Mouse (Mus musculus): ENCODE data around the gene Arid3a. TPM values are rescaled to one million over a fixed set of nuclear protein-coding genes. Genes with fewer than 3 reads are reported as not detected.

Gene Arid3a
- polyA plus RNA-seq, 1 experiment from 2014 or later = 7.0 TPM

DNA sequence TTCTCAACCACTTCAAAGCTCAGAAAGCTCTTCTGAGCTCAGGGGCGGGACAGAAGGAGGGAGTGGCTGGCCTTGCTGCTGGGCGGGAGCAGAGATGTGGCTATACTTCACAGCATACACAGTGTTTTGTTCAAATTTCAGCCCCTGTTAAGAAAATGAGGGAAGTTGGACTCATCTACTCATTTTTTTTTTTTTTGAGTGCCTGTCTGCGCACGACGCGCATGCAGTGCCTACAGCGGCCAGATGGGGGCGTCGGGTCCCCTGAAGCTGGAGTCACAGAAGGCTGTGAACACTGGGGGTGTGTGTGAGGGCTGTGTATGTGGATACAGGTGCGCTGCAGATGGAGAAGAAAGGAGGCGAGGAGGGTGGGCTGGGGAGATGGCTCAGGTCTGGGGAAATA lies 60.1 kb downstream of the Arid3a start:
- Histone ChIP-seq H3K27me3 (ENCODE audit: control insufficient read depth, insufficient read depth, low read length) (peaks cover 32% of the 10 kb centered on the region), H3K4me1 (ENCODE audit: control insufficient read depth, insufficient read depth, low read length) (peaks cover 20% of the 10 kb centered on the region), H3K4me3 (ENCODE audit: low read depth, low read length) (peak overlapping the region; percentile 55; the same call in 1 of the 2 replicates), H3K27ac (ENCODE audit: low read depth, low read length) (no peak overlapping the region), H3K36me3 (ENCODE audit: control insufficient read depth, insufficient read depth, low read length) (no peaks in the 10 kb centered on the region), H3K4me2 (ENCODE audit: low read depth) (no peak overlapping the region), H3K9ac (ENCODE audit: low read length) (no peak overlapping the region), H3K9me3 (ENCODE audit: control insufficient read depth, low read length) (peaks cover 5% of the 10 kb centered on the region; the same call in 1 of the 2 replicates)
- 7% methylated on average over 11 of the region's 11 CpGs for WGBS
- DNase-seq (ENCODE audit: low spot score) (peak; percentile 89), ATAC-seq (ENCODE audit: insufficient read depth, low FRiP score, low TSS enrichment) (no peak)

DNA sequence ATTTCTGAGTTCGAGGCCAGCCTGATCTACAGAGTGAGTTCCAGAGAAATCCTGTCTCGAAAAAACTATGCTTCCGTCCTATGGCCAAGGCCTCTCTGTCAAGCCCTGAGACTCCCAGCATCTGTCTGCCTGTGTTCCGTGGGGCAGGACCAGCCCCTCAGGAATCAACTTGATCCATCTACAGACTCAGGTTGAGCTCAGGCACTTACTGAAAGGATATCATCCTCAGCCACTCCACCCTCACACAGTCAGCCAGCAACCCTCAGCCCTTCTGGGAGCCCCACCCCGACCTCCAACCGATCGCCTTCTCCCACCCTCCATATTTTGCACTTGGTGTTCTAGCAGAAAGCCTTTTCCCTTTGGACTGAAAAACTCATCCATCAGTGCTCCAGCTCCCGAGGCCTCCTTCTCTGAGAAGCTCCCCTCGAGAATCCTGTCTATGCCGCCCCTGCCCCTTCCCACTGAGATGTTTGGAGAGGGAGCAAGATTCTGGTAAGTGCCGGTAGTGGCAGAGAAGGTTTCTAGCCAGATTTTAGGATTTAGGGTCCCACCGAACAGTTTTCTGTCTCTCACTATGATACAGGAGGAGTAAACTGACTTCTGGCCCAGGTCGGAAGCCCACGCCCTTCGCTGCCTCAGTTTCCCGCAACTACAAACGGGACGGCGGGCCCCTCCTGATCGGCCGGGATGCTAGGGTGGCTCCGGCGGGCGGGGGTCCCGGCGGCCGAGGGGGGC lies 61.1 kb downstream of the Arid3a start:
- Histone ChIP-seq H3K4me3 (ENCODE audit: low read depth, low read length) (peak overlapping the region; percentile 55), H3K4me1 (ENCODE audit: control insufficient read depth, insufficient read depth, low read length) (peaks cover 13% of the 10 kb centered on the region), H3K27me3 (ENCODE audit: control insufficient read depth, insufficient read depth, low read length) (peaks cover 32% of the 10 kb centered on the region), H3K27ac (ENCODE audit: low read depth, low read length) (0 out of 2 replicates have a peak overlapping the region, but pooled peaks have one; percentile 44), H3K4me2 (ENCODE audit: low read depth) (peak overlapping the region; percentile 47), H3K36me3 (ENCODE audit: control insufficient read depth, insufficient read depth, low read length) (no peaks in the 10 kb centered on the region), H3K9me3 (ENCODE audit: control insufficient read depth, low read length) (peaks cover 5% of the 10 kb centered on the region; the same call in 1 of the 2 replicates), H3K9ac (ENCODE audit: low read length) (peak overlapping the region; percentile 62)
- ATAC-seq (ENCODE audit: insufficient read depth, low FRiP score, low TSS enrichment) = no peak
- peak; percentile 32 for DNase-seq (ENCODE audit: low spot score)
- 8% methylated on average over 27 of the region's 27 CpGs for WGBS

DNA sequence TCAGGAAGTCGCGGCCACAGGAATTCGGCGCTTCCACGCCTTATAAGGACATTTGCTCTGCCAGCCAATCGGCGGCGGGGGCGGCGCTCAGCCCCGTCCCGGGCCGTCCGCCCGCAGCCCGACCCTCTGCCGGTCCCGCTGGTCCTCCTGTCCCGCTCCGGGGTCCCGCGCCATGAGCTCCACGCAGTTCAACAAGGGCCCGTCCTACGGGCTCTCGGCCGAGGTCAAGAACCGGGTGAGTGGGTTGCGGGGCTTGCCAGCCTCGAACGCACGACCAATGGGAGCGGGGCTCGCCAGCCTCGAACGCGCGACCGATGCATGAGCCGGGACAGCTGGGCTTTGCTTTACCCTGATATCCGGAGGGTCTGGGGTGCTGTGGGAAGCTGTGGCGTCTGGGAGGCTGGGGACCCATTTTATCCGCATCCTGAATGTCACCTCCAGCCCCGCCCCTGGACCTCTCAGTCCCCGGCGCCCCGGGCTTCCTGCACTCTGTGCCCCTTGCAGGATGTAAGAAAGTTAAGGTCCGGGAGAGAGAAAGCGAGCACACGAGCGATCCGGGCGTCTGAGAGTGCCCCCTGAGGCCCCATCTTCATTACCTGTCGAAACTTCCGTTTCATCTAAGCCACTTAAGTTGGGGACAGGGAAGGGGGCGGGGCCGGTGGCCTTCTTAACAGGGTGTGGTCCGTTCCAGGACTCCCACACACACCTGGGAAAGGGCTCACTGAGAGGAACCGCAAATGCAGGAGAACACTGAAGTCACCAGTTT lies 61.8 kb downstream of the Arid3a start, which contains the start of gene Cnn2:
Cnn2 (plus strand) TSS at position 79 of the 766 bp plus-strand sequence.
- ATAC-seq (ENCODE audit: insufficient read depth, low FRiP score, low TSS enrichment) (no peak), DNase-seq (ENCODE audit: low spot score) (peak; percentile 73)
- Histone ChIP-seq H3K4me3 (ENCODE audit: low read depth, low read length) (peak within 1 kb of the TSS; percentile 55), H3K4me1 (ENCODE audit: control insufficient read depth, insufficient read depth, low read length) (peaks cover 7% of the 10 kb centered on the region; the same call in 1 of the 2 replicates), H3K36me3 (ENCODE audit: control insufficient read depth, insufficient read depth, low read length) (no peaks in the 10 kb centered on the region; the same call in 1 of the 2 replicates), H3K9me3 (ENCODE audit: control insufficient read depth, low read length) (peaks cover 5% of the 10 kb centered on the region; the same call in 1 of the 2 replicates), H3K9ac (ENCODE audit: low read length) (peak within 1 kb of the TSS; percentile 62), H3K27ac (ENCODE audit: low read depth, low read length) (0 out of 2 replicates have a peak within 1 kb of the TSS, but pooled peaks have one; percentile 44), H3K4me2 (ENCODE audit: low read depth) (peak within 1 kb of the TSS; percentile 47), H3K27me3 (ENCODE audit: control insufficient read depth, insufficient read depth, low read length) (peaks cover 32% of the 10 kb centered on the region)
- under 1% methylated on average over 59 of the region's 59 CpGs for WGBS

DNA sequence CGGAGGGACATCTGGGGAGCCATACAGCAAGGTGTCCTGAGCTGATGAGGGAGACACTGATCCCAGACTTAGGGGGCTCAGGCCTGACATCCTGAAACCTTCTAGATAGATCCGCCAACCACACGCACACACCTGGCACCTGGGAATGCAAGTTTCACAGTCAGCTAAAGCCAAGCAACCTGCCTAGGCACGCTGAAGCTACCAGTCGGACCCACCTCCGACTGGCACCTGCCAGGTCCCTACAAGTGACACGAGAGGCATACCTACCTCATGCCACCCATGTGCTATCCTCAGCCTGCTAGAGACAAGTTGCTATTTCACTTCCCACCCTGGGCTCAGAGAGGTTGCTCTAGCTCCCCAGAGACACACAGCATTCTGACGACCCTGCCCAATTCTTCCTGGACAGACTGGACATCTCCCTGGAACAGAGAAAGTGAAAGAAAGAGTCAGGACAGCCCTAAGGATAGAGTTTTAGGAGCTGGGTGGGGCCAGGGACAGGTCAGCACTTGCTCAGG lies 62.5 kb downstream of the Arid3a start:
- H3K9ac ChIP-seq (ENCODE audit: low read length) = no peak overlapping the region; the same call in 1 of the 2 replicates
- no peak overlapping the region for H3K27ac ChIP-seq (ENCODE audit: low read depth, low read length)
- WGBS = 43% methylated on average over 8 of the region's 8 CpGs
- H3K36me3 ChIP-seq (ENCODE audit: control insufficient read depth, insufficient read depth, low read length) = no peaks in the 10 kb centered on the region; the same call in 1 of the 2 replicates
- H3K4me2 ChIP-seq (ENCODE audit: low read depth) = peak overlapping the region; percentile 47
- DNase-seq (ENCODE audit: low spot score) (no peak), ATAC-seq (ENCODE audit: insufficient read depth, low FRiP score, low TSS enrichment) (no peak)
- peaks cover 5% of the 10 kb centered on the region; the same call in 1 of the 2 replicates for H3K9me3 ChIP-seq (ENCODE audit: control insufficient read depth, low read length)
- peaks cover 7% of the 10 kb centered on the region; the same call in 1 of the 2 replicates for H3K4me1 ChIP-seq (ENCODE audit: control insufficient read depth, insufficient read depth, low read length)
- peak overlapping the region; percentile 55 for H3K4me3 ChIP-seq (ENCODE audit: low read depth, low read length)
- peaks cover 32% of the 10 kb centered on the region for H3K27me3 ChIP-seq (ENCODE audit: control insufficient read depth, insufficient read depth, low read length)

DNA sequence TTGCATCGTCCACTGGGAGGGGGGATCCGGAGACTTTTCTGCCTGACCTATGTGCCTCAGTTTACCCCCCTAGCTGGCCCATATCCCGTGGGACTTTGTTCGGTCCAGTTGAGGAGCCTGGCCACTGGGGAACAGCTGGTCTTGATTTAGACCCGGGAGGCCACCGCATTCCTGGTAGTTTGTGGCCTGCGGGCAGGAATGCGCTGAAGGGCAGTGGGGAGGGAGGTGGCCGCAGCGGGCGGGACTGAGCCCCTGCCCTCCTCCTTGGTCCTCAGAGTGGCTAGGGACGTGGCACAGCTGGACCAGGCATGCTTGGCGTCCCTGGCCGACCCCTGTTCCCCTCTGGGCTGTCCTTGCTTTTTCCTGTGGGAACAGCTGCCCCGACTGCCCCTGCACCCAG lies 63.0 kb downstream of the Arid3a start:
- peak overlapping the region; percentile 37 for H3K9ac ChIP-seq (ENCODE audit: low read length)
- ATAC-seq (ENCODE audit: insufficient read depth, low FRiP score, low TSS enrichment) (no peak), DNase-seq (ENCODE audit: low spot score) (no peak)
- WGBS = 17% methylated on average over 15 of the region's 15 CpGs
- H3K9me3 ChIP-seq (ENCODE audit: control insufficient read depth, low read length) = peaks cover 5% of the 10 kb centered on the region; the same call in 1 of the 2 replicates
- H3K27me3 ChIP-seq (ENCODE audit: control insufficient read depth, insufficient read depth, low read length) = peaks cover 32% of the 10 kb centered on the region
- peak overlapping the region; percentile 47 for H3K4me2 ChIP-seq (ENCODE audit: low read depth)
- H3K4me3 ChIP-seq (ENCODE audit: low read depth, low read length) = peak overlapping the region; percentile 55
- no peak overlapping the region for H3K27ac ChIP-seq (ENCODE audit: low read depth, low read length)
- no peaks in the 10 kb centered on the region; the same call in 1 of the 2 replicates for H3K36me3 ChIP-seq (ENCODE audit: control insufficient read depth, insufficient read depth, low read length)
- peaks cover 7% of the 10 kb centered on the region; the same call in 1 of the 2 replicates for H3K4me1 ChIP-seq (ENCODE audit: control insufficient read depth, insufficient read depth, low read length)

DNA sequence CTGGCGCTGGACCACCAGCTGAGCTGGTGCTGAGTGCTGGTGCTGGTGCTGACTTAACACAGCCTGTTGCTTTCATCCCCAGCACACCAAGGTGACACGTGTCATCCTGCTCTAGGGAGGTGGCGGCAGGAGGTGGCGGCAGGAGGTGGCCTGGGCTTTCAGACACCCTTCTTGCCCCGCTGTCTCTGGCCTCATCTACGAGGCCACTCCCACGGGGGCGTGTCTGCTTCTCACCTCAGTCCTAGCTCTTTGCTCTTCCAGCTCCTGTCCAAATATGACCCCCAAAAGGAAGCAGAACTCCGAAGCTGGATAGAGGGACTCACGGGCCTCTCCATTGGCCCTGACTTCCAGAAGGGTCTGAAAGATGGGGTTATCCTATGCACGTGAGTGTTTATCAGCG lies 64.3 kb downstream of the Arid3a start:
- ATAC-seq (ENCODE audit: insufficient read depth, low FRiP score, low TSS enrichment) (no peak), DNase-seq (ENCODE audit: low spot score) (no peak)
- Histone ChIP-seq H3K27me3 (ENCODE audit: control insufficient read depth, insufficient read depth, low read length) (peaks cover 32% of the 10 kb centered on the region), H3K36me3 (ENCODE audit: control insufficient read depth, insufficient read depth, low read length) (no peaks in the 10 kb centered on the region; the same call in 1 of the 2 replicates), H3K4me2 (ENCODE audit: low read depth) (no peak overlapping the region), H3K4me3 (ENCODE audit: low read depth, low read length) (no peak overlapping the region), H3K9me3 (ENCODE audit: control insufficient read depth, low read length) (peaks cover 5% of the 10 kb centered on the region; the same call in 1 of the 2 replicates), H3K27ac (ENCODE audit: low read depth, low read length) (no peak overlapping the region), H3K9ac (ENCODE audit: low read length) (no peak overlapping the region), H3K4me1 (ENCODE audit: control insufficient read depth, insufficient read depth, low read length) (peaks cover 7% of the 10 kb centered on the region; the same call in 1 of the 2 replicates)
- WGBS = 50% methylated on average over 12 of the region's 12 CpGs

DNA sequence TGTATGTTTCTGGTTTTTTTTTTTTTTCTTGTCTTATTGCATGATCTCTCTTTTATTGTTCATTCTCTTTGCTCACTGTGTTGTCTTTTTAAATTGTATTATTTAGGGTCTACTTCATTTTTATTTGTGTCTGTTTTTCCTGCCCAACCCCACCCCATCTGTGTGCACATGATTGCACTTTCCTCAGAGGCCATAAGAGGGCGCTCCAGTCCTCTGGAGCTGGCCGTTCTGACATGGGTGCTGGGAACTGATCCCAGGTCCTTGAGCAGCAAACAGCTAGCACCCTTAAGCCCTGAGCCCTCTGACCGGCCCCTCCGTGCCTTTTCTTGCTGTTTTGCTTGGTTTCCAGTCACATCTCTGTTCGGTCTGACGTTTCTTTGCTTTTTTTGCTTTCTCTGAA lies 64.7 kb downstream of the Arid3a start:
- H3K9me3 ChIP-seq (ENCODE audit: control insufficient read depth, low read length) = peaks cover 5% of the 10 kb centered on the region; the same call in 1 of the 2 replicates
- H3K9ac ChIP-seq (ENCODE audit: low read length) = no peak overlapping the region
- peaks cover 32% of the 10 kb centered on the region for H3K27me3 ChIP-seq (ENCODE audit: control insufficient read depth, insufficient read depth, low read length)
- no peak overlapping the region for H3K4me2 ChIP-seq (ENCODE audit: low read depth)
- peaks cover 7% of the 10 kb centered on the region; the same call in 1 of the 2 replicates for H3K4me1 ChIP-seq (ENCODE audit: control insufficient read depth, insufficient read depth, low read length)
- DNase-seq (ENCODE audit: low spot score) = no peak
- no peak overlapping the region for H3K4me3 ChIP-seq (ENCODE audit: low read depth, low read length)
- H3K36me3 ChIP-seq (ENCODE audit: control insufficient read depth, insufficient read depth, low read length) = no peaks in the 10 kb centered on the region; the same call in 1 of the 2 replicates
- WGBS = 82% methylated on average over 6 of the region's 6 CpGs
- ATAC-seq (ENCODE audit: insufficient read depth, low FRiP score, low TSS enrichment) = no peak
- H3K27ac ChIP-seq (ENCODE audit: low read depth, low read length) = no peak overlapping the region

DNA sequence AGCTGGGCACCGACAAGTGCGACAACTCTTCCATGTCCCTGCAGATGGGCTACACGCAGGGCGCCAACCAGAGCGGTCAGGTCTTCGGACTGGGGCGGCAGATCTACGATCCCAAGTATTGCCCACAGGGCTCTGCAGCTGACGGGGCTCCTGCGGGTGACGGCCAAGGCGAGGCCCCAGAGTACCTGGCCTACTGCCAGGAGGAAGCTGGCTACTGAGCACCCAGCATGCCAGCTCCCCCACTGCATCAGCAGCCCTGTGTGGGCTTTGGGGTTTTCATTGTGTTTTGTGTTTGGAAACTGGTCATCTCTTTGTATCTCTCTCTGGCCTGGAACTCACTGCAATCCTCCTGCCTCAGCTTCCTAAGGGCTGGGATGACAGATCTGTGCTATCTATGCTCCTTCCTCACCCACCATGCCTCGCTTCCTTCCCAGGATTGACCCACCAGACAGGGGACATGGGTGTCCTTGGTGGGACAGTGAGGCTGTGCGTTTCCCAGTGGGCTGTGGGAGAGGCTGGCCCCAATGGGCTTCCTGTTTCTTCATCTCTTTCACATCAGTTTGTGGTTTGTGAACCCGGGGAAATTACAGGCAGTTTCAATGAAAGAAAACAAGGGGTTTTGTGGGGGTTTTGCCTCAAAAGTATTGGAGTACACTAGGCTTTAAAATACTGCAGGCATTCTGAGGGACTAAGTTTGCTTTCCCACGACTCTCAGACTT lies 67.7 kb downstream of the Arid3a start:
- Histone ChIP-seq H3K9me3 (ENCODE audit: control insufficient read depth, low read length) (peaks cover 5% of the 10 kb centered on the region; the same call in 1 of the 2 replicates), H3K4me3 (ENCODE audit: low read depth, low read length) (no peak overlapping the region; the same call in 1 of the 2 replicates), H3K4me2 (ENCODE audit: low read depth) (no peak overlapping the region), H3K27ac (ENCODE audit: low read depth, low read length) (no peak overlapping the region), H3K4me1 (ENCODE audit: control insufficient read depth, insufficient read depth, low read length) (peaks cover 5% of the 10 kb centered on the region; the same call in 1 of the 2 replicates), H3K9ac (ENCODE audit: low read length) (no peak overlapping the region), H3K36me3 (ENCODE audit: control insufficient read depth, insufficient read depth, low read length) (no peaks in the 10 kb centered on the region; the same call in 1 of the 2 replicates), H3K27me3 (ENCODE audit: control insufficient read depth, insufficient read depth, low read length) (peaks cover 7% of the 10 kb centered on the region)
- ATAC-seq (ENCODE audit: insufficient read depth, low FRiP score, low TSS enrichment) (no peak), DNase-seq (ENCODE audit: low spot score) (no peak)
- 88% methylated on average over 16 of the region's 16 CpGs for WGBS

All from neural tube, embryonic 11.5 days (tissue).